Mouse (Mus musculus): ENCODE data around the gene Hs3st2.

Hs3st2 gene

DNA sequence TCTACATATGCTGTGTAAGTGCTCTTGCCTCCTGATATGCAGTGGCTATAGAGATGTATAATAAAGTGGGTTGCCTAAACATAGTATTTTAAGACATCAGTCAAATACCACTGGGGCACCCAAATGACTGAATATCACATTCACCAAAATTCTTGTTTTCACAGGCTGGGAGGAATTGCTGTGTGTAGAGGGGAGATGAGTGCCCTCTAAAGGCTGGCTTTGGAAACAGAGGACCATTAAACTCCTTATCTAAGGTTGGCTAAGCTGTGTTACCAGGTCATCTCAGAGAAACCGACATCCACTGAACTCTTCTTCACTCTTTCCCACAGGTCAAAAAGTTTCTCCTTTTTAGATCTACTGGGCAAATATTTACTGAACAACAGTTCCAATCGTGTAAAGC, 150.8 kb downstream of the Hs3st2 start:
- DNase-seq (ENCODE audit: low read depth, low spot score): no peak

DNA sequence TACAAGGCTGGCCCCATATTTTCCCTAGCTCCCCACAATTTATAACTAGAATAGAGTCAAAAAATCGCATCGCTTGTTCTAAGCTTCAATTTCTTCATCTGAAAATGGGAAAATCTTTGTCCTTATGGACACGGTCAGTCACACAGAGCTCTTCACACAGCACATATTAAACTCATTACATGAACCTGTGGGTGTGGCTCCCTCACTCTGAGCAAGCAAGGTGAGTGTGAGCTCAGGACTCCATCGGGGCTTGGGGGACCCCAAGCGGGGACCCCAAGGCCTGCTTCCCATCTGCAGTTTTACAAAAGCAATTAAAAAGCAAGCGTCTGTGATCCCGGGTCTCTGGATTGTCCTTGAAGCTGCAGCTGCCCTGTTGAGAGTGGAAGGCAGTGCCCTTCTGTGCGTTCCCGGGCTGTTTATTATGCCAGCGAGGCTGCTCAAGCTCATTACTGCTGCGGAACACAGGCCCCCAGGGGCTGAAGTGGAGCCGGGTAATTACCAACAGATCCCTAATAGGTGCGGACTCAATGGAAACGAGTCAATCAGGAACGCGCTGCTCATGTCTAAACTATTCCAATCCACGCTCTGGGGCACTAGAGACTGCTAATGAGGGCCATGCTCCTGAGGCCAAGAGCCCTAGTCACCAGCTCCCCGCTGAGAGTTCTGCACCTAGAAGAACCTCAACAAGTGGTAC, 157.8 kb downstream of the Hs3st2 start:
- no peak for DNase-seq (ENCODE audit: low read depth, low spot score)

Measured in R1 (cell line).